Mouse (Mus musculus) small intestine, adult 2 months (tissue): Measurements from ENCODE around the gene Urb1. TPM values are rescaled to one million over a fixed set of nuclear protein-coding genes. Genes with fewer than 3 reads are reported as not detected.

ENCODE experiments used
- H3K27ac ChIP-seq: fragments of 200-500 bp; 2 replicates; pipeline ENCODE4 v1.5.1; 2012; ENCODE audit warnings: low read depth, low read length, control low read depth, inconsistent platforms; ENCODE audit not compliant: insufficient read depth
- H3K27me3 ChIP-seq: fragments of 200-500 bp; 2 replicates; pipeline ENCODE4 v1.6.1; 2012; ENCODE audit warnings: mild to moderate bottlenecking, moderate library complexity, low read length, inconsistent platforms; ENCODE audit not compliant: control insufficient read depth, insufficient read depth
- H3K36me3 ChIP-seq: fragments of 200-500 bp; 2 replicates; pipeline ENCODE4 v1.6.1; 2012; ENCODE audit warnings: mild to moderate bottlenecking, low read length, control low read depth, inconsistent platforms; ENCODE audit not compliant: control insufficient read depth, insufficient read depth
- H3K4me1 ChIP-seq: fragments of 200-500 bp; 2 replicates; pipeline ENCODE4 v1.6.1; 2012; ENCODE audit warnings: low read length, inconsistent platforms, mixed read lengths; ENCODE audit not compliant: control insufficient read depth, insufficient read depth, insufficient read length
- H3K4me3 ChIP-seq: fragments of 200-500 bp; 2 replicates; pipeline ENCODE4 v1.5.1; 2012; ENCODE audit warnings: low read depth, mild to moderate bottlenecking, control low read depth, inconsistent platforms, low read length, moderate library complexity
- CTCF ChIP-seq: fragments of 200-500 bp; IDR thresholded peaks from 2 replicates; pipeline ENCODE4 v1.5.1; 2012; ENCODE audit warnings: low read depth, mild to moderate bottlenecking, control low read depth, inconsistent platforms, low read length, moderate library complexity, mixed read lengths; ENCODE audit not compliant: insufficient replicate concordance, insufficient read length; ENCODE audit errors: extremely low read depth
- POLR2A ChIP-seq: fragments of 200-500 bp; IDR thresholded peaks from 2 replicates; pipeline ENCODE4 v1.6.1; 2012; ENCODE audit warnings: low read depth, mild to moderate bottlenecking, control low read depth, inconsistent platforms, low read length, moderate library complexity
- WGBS: fragments of 180-500 bp; shearing (Covaris S2); methylation state at CpG from one replicate; pipeline ENCODE4 v1.1.7; 2018; 5-methylcytosine and 5-hydroxymethylcytosine counted together
- polyA plus RNA-seq: library from polyadenylated mRNA; depleted of rRNA; stranded (reverse); fragments of >200 nt; gene quantifications from 2 replicates; pipeline ENCODE4 v1.2.3, GENCODE M21; 2012

The Urb1 gene
- polyA plus RNA-seq, 1 experiment, result 1.9 TPM

DNA sequence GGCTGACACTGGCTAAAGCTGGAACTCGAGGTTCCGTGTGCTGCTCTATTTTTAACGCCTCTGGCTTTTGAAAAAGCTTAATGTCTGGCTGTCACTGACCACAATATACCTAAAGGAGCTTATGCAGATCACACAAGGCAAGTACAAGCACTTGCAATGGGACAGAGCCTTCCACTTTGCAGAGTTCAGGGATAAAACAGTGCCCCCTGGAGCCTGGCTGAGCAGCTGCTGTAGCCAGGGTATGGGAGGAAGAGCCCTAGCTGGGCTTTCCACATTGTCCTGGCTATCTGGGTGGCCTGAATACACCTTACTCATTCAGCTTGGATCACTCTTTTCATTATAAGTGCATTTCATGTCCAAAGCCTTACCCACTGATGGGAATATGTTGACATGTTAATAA, 8.3 kb downstream of the Urb1 start:
- no peak overlapping the region for H3K27ac ChIP-seq
- TF ChIP-seq POLR2A (no peak), CTCF (peak; percentile 23; the same call in 1 of the 2 replicates)
- H3K4me1 ChIP-seq, result no peaks in the 10 kb centered on the region
- no peaks in the 10 kb centered on the region for H3K27me3 ChIP-seq
- WGBS, result 89% methylated on average over 3 of the region's 3 CpGs
- peaks cover 37% of the 10 kb centered on the region for H3K36me3 ChIP-seq
- H3K4me3 ChIP-seq, result no peak overlapping the region

GRCm38 (mm10) chr16:90801251-90801650, 9.0 kb downstream of the Urb1 start:
- H3K27me3 ChIP-seq, result no peaks in the 10 kb centered on the region
- no peaks in the 10 kb centered on the region for H3K4me1 ChIP-seq
- WGBS, result 90% methylated on average over 5 of the region's 5 CpGs
- TF ChIP-seq CTCF, result no peak
- TF ChIP-seq POLR2A, result no peak
- peaks cover 39% of the 10 kb centered on the region for H3K36me3 ChIP-seq
- no peak overlapping the region for H3K27ac ChIP-seq
- H3K4me3 ChIP-seq, result no peak overlapping the region

- Histone ChIP-seq H3K36me3 (peaks cover 37% of the 10 kb centered on the region), H3K27me3 (no peaks in the 10 kb centered on the region), H3K27ac (no peak overlapping the region), H3K4me3 (no peak overlapping the region), H3K4me1 (no peaks in the 10 kb centered on the region)
- TF ChIP-seq CTCF (no peak), POLR2A (no peak)
- WGBS, result 86% methylated on average over 10 of the region's 10 CpGs
Measured at GRCm38 (mm10) chr16:90799840-90800239, 10.4 kb downstream of the Urb1 start.

DNA sequence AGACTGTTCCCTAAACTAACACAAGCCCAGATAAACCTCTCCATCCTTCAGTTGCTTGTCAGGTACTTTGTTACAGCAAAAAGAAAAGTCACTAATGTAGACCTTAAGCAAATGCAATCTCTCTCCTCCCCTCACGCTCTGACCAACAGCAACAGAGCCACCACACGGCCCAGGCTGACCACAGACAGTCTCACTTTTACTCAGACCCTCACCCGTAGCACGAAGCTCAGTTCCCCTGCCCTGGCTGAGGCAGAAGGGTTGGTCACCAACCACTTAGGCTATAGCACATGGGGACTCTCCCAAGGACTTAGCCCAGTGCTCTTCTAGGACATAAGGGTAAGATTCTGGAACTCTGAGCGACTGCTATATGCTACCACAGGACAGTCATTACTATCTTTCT, 11.4 kb downstream of the Urb1 start:
- H3K4me3 ChIP-seq, result no peak overlapping the region
- TF ChIP-seq POLR2A (no peak), CTCF (no peak)
- no peaks in the 10 kb centered on the region for H3K4me1 ChIP-seq
- no peaks in the 10 kb centered on the region for H3K27me3 ChIP-seq
- WGBS, result 83% methylated on average over 5 of the region's 5 CpGs
- H3K27ac ChIP-seq, result no peak overlapping the region
- peaks cover 29% of the 10 kb centered on the region for H3K36me3 ChIP-seq

DNA sequence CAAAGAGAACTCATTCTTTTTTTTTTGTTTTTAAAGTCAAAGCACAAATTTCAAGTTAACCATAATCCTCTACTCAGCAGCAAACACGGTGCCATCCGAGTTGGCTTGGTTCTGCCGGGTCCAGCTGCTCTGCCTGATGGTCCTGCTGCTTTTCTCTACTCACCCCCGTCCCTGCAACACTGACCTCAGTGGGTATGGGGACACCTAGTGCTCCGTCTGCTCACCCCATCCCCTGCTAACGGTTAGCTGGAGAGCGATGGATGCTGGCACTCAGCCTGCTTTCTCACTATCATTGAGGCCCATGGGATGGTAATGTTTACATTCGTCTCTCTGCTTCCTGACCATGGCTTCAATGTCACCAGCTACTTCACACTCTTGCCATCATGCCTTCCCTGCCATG, 11.8 kb downstream of the Urb1 start:
- peaks cover 31% of the 10 kb centered on the region for H3K36me3 ChIP-seq
- TF ChIP-seq CTCF, result no peak
- TF ChIP-seq POLR2A, result no peak
- no peak overlapping the region for H3K27ac ChIP-seq
- H3K4me3 ChIP-seq, result no peak overlapping the region
- no peaks in the 10 kb centered on the region for H3K4me1 ChIP-seq
- WGBS, result 86% methylated on average over 8 of the region's 8 CpGs
- H3K27me3 ChIP-seq, result no peaks in the 10 kb centered on the region

DNA sequence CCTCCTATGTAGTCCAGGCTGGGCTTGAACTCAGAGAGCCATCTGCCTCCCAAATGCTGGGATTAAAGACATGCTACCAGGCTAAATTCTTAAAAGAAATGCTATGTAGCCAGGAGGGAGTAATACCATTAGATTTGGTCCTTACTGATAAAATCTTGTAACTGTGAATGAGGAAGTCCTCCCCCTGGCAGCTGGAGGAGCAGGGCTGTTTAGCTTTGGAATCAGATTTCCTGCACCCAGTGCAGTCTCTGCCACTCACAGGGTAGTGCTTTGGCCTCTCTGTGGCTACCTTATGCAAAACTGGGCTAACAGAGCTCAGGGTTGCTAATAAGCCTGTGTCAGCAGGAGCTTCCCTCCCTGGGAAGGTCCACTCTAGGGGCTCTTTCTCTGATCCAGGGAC, 15.5 kb downstream of the Urb1 start:
- no peak for TF ChIP-seq POLR2A
- Histone ChIP-seq H3K4me1 (no peaks in the 10 kb centered on the region; the same call in 1 of the 2 replicates), H3K27ac (no peak overlapping the region), H3K4me3 (no peak overlapping the region), H3K36me3 (peaks cover 36% of the 10 kb centered on the region), H3K27me3 (no peaks in the 10 kb centered on the region)

DNA sequence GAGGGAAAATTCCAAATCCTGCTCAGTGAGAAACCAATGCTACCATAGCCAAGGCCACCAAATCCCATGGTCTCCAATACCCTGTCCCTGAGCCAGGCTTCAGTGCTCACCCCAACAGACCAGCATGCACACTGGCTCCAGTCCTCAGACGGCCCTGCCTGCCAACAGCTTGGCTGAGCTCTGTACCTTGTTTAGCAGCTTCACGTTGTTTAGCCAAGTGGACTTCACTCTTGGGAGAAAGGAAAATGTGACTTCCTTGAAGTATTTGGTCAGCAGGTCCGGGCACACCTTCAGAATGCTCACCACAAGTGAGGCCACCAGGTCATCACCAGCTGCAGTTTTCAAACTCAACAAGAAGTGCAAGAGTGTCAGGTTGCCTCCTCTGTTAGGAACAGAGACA, 17.7 kb downstream of the Urb1 start:
- Histone ChIP-seq H3K36me3 (peaks cover 34% of the 10 kb centered on the region), H3K4me1 (no peaks in the 10 kb centered on the region; the same call in 1 of the 2 replicates), H3K27me3 (no peaks in the 10 kb centered on the region), H3K4me3 (no peak overlapping the region), H3K27ac (no peak overlapping the region)
- WGBS, result 51% methylated on average over 3 of the region's 3 CpGs
- no peak for TF ChIP-seq POLR2A
- no peak for TF ChIP-seq CTCF

DNA sequence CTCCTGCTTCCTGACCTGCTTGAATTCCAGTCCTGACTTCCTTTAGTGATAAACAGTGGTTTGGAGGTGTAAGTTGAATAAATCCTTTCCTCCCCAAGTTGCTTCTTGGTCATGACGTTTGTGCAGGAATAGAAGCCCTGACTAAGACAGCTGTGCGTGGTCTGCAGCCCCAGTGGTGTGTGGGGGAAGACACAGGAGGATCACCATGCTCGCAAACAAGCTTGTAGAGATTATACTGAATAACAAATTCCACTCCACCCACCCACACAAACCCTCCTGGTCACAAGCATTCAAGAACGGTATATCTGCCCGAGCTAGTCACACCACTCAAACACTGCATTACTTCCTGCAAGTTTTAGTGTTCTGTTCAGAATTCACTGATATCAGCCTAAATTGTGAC, 18.1 kb downstream of the Urb1 start:
- no peaks in the 10 kb centered on the region for H3K27me3 ChIP-seq
- 78% methylated on average over 5 of the region's 5 CpGs for WGBS
- H3K36me3 ChIP-seq, result peaks cover 37% of the 10 kb centered on the region
- TF ChIP-seq CTCF, result no peak
- no peak for TF ChIP-seq POLR2A
- H3K27ac ChIP-seq, result no peak overlapping the region
- H3K4me1 ChIP-seq, result no peaks in the 10 kb centered on the region; the same call in 1 of the 2 replicates
- H3K4me3 ChIP-seq, result no peak overlapping the region
